Mouse (Mus musculus) left cerebral cortex, postnatal 36 days (tissue): Measurements from ENCODE around the gene Baz1a. TPM values are rescaled to one million over a fixed set of nuclear protein-coding genes. Genes with fewer than 3 reads are reported as not detected.

Experiments used
- DNase-seq, 2 experiments: peaks; one replicate each; pipeline ENCODE4 v3.0.0; 2021 to 2022; ENCODE audit warnings: low spot score in 2 of 2, mixed read lengths in 1 of 2
- intact Hi-C: fragments of 180-260 bp; cut with DNase I; formaldehyde crosslinking; loops from one replicate; pipeline ENCODE4 v1.15.1; 2025
- total RNA-seq, 2 experiments: library from RNA; stranded (reverse); gene quantifications; 2 replicates each; pipeline ENCODE4 v1.2.3; 2021

The Baz1a gene
- total RNA-seq, 2 experiments from 2014 or later: 2.4 to 5.3 TPM

- no peak for DNase-seq
- intact Hi-C loops: no loop called here
These were observed 136.3 kb downstream of the Baz1a start for GRCm38 (mm10) chr12:54877875-54878274.

GRCm38 (mm10) chr12:54876879-54877278 lies 137.3 kb downstream of the Baz1a start:
- intact Hi-C loops: no loop called here
- no peak for DNase-seq

GRCm38 (mm10) chr12:54874711-54875110 lies 139.4 kb downstream of the Baz1a start:
- intact Hi-C loops: loop anchor here (2.0 kb wide), 1 partner anchor 44 kb away; no protein-coding TSS in a partner anchor
- DNase-seq: no peak

GRCm38 (mm10) chr12:54862606-54863535 lies 151.3 kb downstream of the Baz1a start, which contains the start of gene Cfl2:
TSS of gene Cfl2 (minus strand) at chr12:54862877.
- peak; percentile 86 for DNase-seq
- intact Hi-C loops: loop anchor here (1.0 to 10.0 kb wide), 2 partner anchors 28 to 122 kb away; partner anchors contain the start of gene Gm20403

- DNase-seq: no peak
- intact Hi-C loops: loop anchor here (1.0 to 10.0 kb wide), 2 partner anchors 27 to 123 kb away; partner anchors contain the start of gene Gm20403
These were observed 152.1 kb downstream of the Baz1a start for GRCm38 (mm10) chr12:54861991-54862605.

GRCm38 (mm10) chr12:54859531-54859930 lies 154.6 kb downstream of the Baz1a start:
- DNase-seq: no peak

GRCm38 (mm10) chr12:54850551-54850950 lies 163.6 kb downstream of the Baz1a start:
- intact Hi-C loops: no loop called here
- DNase-seq: no peak

More at GRCm38 (mm10) chr12:54859531-54859930, 154.6 kb downstream of the Baz1a start:
- intact Hi-C loops: no loop called here

- intact Hi-C loops: no loop called here
- DNase-seq: no peak
These were observed 169.7 kb downstream of the Baz1a start for GRCm38 (mm10) chr12:54844415-54844814.

Other genes with a start within 250 kb of the Baz1a start
- gene Snx6, start 218.6 kb downstream of the Baz1a start, total RNA-seq: 10 to 100 TPM; 44.3 to 45.5 TPM
- gene Cfl2, start 151.5 kb downstream of the Baz1a start, total RNA-seq: 100 to 1,000 TPM; 106 to 113 TPM
- gene Gm20403, start 27.8 kb downstream of the Baz1a start, total RNA-seq: not detected
- 10 to 100 TPM in 1 of 2 experiments, 1 to 10 TPM in 1; 8.2 to 13.2 TPM for gene 2700097O09Rik, start 65.8 kb upstream of the Baz1a start, total RNA-seq
- gene Srp54a, start 65.9 kb upstream of the Baz1a start, total RNA-seq: 10 to 100 TPM; 83.0 to 84.9 TPM
- 10 to 100 TPM; 18.2 TPM for gene Fam177a, start 110.1 kb upstream of the Baz1a start, total RNA-seq
- gene Srp54b, start 140.8 kb upstream of the Baz1a start, total RNA-seq: 10 to 100 TPM; 51.8 to 57.4 TPM
- gene 1700047I17Rik2, start 185.2 kb upstream of the Baz1a start, total RNA-seq: 1 to 10 TPM in 1 of 2 experiments, not detected in 1; 1.9 TPM
- 10 to 100 TPM; 36.0 to 37.3 TPM for gene Srp54c, start 215.8 kb upstream of the Baz1a start, total RNA-seq